Mouse (Mus musculus): Measurements from ENCODE around the gene Rln1.

Gene Rln1

GRCm38 (mm10) chr19:29296166-29296565 is 38.3 kb downstream of the Rln1 start:
- no peak for DNase-seq (ENCODE audit: low read depth)

- peak; percentile 42 for DNase-seq (ENCODE audit: low read depth)
Observed at GRCm38 (mm10) chr19:29294756-29295155, 39.7 kb downstream of the Rln1 start.

DNA sequence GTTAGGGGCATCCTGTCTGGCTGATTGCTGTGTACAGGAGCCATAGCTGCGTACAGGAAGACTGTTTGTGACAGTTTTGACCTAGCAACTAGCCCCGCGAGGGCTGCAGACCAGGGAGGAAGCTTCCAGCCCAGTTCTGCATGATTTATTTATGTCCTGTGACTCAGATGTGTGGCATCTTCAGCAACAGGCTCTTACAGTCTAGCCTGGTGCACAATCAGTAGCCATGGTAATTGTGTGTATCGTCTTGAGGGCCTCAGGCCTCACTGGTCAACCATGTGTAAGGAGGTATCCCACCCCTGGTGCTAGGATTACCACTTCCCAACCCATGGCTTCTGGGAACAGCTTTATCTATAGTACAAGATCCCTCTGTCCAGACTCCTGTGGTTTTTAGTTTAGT is 41.9 kb downstream of the Rln1 start:
- peak; percentile 51 for DNase-seq (ENCODE audit: low read depth)

- DNase-seq (ENCODE audit: low read depth), result no peak
Observed at GRCm38 (mm10) chr19:29291532-29291931, 42.9 kb downstream of the Rln1 start.

DNA sequence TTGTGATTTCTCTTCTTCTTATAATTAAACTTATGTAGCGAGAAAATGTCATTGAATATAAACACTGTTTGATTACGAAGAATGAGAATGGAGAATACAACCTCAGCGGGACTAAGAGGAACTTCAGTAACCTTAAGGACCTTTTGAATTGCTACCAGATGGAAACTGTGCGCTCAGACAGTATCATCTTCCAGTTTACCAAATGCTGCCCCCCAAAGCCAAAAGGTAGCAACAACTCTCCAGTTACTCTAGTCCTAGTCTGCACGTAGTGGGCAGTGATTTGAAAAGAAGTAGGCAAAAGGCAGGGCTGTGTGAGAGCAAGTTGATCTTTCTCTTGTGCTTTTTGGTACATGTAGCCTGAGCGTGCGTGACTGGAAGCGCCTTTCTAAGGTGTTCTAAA is 46.6 kb downstream of the Rln1 start:
- no peak for DNase-seq (ENCODE audit: low read depth)

DNA sequence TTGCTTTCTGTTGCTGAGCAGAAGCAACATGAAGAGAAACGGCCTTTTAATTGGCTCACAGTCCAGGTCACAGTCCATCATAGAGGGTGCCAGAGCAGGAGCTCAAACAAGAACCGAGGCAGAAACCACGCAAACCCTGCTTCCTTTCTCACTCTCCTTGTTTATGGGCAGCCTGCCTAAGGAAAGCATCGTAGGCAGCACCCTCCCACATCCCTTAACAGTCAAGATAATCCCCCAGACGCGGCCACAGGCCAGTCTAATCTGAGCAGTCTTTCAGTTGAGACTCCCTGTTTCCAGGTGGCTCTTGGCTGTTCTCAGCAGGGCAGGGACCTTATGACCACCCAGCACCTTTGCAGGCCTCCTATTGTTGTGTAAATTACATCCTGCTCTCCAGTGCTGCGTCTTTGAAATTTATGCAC is 49.0 kb downstream of the Rln1 start:
- DNase-seq (ENCODE audit: low read depth), result no peak
